Mouse (Mus musculus) limb, embryonic 13.5 days (tissue): Measurements from ENCODE around the gene Rbm20. TPM values are rescaled to one million over a fixed set of nuclear protein-coding genes. Genes with fewer than 3 reads are reported as not detected.
"Not testable (repeated sequence)": the region's sequence is repeated elsewhere in the genome, so short reads cannot be mapped to it uniquely, and the experiment has no call there.

Source experiments
- ATAC-seq: fragments of 200-750 bp; cut with Nextera tagmentation; 2 replicates; pipeline ENCODE4 v1.8.0; 2017; ENCODE audit warnings: low read depth, moderate number of reproducible peaks, moderate TSS enrichment; ENCODE audit not compliant: low FRiP score
- H3K27ac ChIP-seq: fragments of 300-500 bp; sonication (generic); 2 replicates; pipeline ENCODE4 v1.5.1; 2015; ENCODE audit warnings: inconsistent platforms, mild to moderate bottlenecking, moderate library complexity
- H3K27me3 ChIP-seq: fragments of 300-500 bp; sonication (generic); 2 replicates; pipeline ENCODE4 v1.6.1; 2015; ENCODE audit warnings: mild to moderate bottlenecking, inconsistent platforms
- H3K36me3 ChIP-seq: fragments of 300-500 bp; sonication (generic); 2 replicates; pipeline ENCODE4 v1.6.1; 2015; ENCODE audit warnings: inconsistent platforms, mild to moderate bottlenecking, moderate library complexity
- H3K4me1 ChIP-seq: fragments of 300-500 bp; sonication (generic); 2 replicates; pipeline ENCODE4 v1.6.1; 2015; ENCODE audit warnings: inconsistent platforms
- H3K4me2 ChIP-seq: fragments of 300-500 bp; sonication (generic); replicated peaks from 2 replicates; pipeline ENCODE4 v1.6.1; 2015; ENCODE audit warnings: inconsistent platforms, mild to moderate bottlenecking, moderate library complexity
- H3K4me3 ChIP-seq: fragments of 300-500 bp; sonication (generic); 2 replicates; pipeline ENCODE4 v1.5.1; 2015; ENCODE audit warnings: moderate library complexity, mild to moderate bottlenecking, inconsistent platforms
- H3K9ac ChIP-seq: fragments of 300-500 bp; sonication (generic); 2 replicates; pipeline ENCODE4 v1.6.1; 2015; ENCODE audit warnings: mild to moderate bottlenecking, inconsistent platforms
- H3K9me3 ChIP-seq: fragments of 300-500 bp; sonication (generic); 2 replicates; pipeline ENCODE4 v1.6.1; 2016; ENCODE audit warnings: inconsistent platforms
- WGBS: fragments of 180-500 bp; shearing (Covaris S2); methylation state at CpG from one replicate; pipeline ENCODE4 v1.1.7; 2015; 5-methylcytosine and 5-hydroxymethylcytosine counted together
- polyA plus RNA-seq: library from polyadenylated mRNA; unstranded; fragments of >200 nt; fragmentation: Nextera tagmentation; extraction: Ambion mirVana; gene quantifications from 2 replicates; pipeline ENCODE4 v1.2.1, GENCODE M21; 2015

The Rbm20 gene
- polyA plus RNA-seq, 1 experiment from 2014 or later: 5.1 TPM

GRCm38 (mm10) chr19:53899941-53900610 lies 223.0 kb downstream of the Rbm20 start:
- 79% methylated on average over 14 of the region's 14 CpGs for WGBS
- H3K9me3 ChIP-seq: no peaks in the 10 kb centered on the region
- 0 out of 2 replicates have a peak overlapping the region, but pooled peaks have one; percentile 4 for H3K9ac ChIP-seq
- H3K27me3 ChIP-seq: no peaks in the 10 kb centered on the region
- peaks cover 60% of the 10 kb centered on the region for H3K4me1 ChIP-seq
- no peak overlapping the region for H3K27ac ChIP-seq
- ATAC-seq: no peak
- no peak overlapping the region for H3K4me2 ChIP-seq
- no peak overlapping the region for H3K4me3 ChIP-seq
- H3K36me3 ChIP-seq: no peaks in the 10 kb centered on the region

GRCm38 (mm10) chr19:53901931-53902738 lies 225.0 kb downstream of the Rbm20 start:
- H3K4me3 ChIP-seq: peak overlapping the region; percentile 97
- H3K27ac ChIP-seq: peak overlapping the region; percentile 85
- H3K9me3 ChIP-seq: no peaks in the 10 kb centered on the region
- peaks cover 62% of the 10 kb centered on the region for H3K4me1 ChIP-seq
- H3K9ac ChIP-seq: peak overlapping the region; percentile 70
- no peak for ATAC-seq
- H3K27me3 ChIP-seq: no peaks in the 10 kb centered on the region
- H3K4me2 ChIP-seq: peak overlapping the region; percentile 73
- no peaks in the 10 kb centered on the region for H3K36me3 ChIP-seq
- WGBS: 58% methylated on average over 15 of the region's 15 CpGs

- under 1% methylated on average over 61 of the region's 61 CpGs for WGBS
- peak; percentile 98 for ATAC-seq
These were observed 225.8 kb downstream of the Rbm20 start for GRCm38 (mm10) chr19:53902739-53903487.

GRCm38 (mm10) chr19:53903507-53904321 lies 226.6 kb downstream of the Rbm20 start:
- Histone ChIP-seq H3K4me3 (peak overlapping the region; percentile 97), H3K4me1 (peaks cover 53% of the 10 kb centered on the region), H3K36me3 (peaks cover 6% of the 10 kb centered on the region), H3K27me3 (no peaks in the 10 kb centered on the region), H3K27ac (peak overlapping the region; percentile 90), H3K9ac (peak overlapping the region; percentile 95), H3K4me2 (peak overlapping the region; percentile 73), H3K9me3 (no peaks in the 10 kb centered on the region)
- under 1% methylated on average over 66 of the region's 83 CpGs for WGBS
- ATAC-seq: peak; percentile 65

More at GRCm38 (mm10) chr19:53902739-53903487, 225.8 kb downstream of the Rbm20 start:
- Histone ChIP-seq H3K4me1 (peaks cover 60% of the 10 kb centered on the region), H3K27ac (peak overlapping the region; percentile 90), H3K4me3 (peak overlapping the region; percentile 97), H3K36me3 (no peaks in the 10 kb centered on the region), H3K27me3 (no peaks in the 10 kb centered on the region), H3K9me3 (no peaks in the 10 kb centered on the region), H3K9ac (peak overlapping the region; percentile 95), H3K4me2 (peak overlapping the region; percentile 73)

- H3K27ac ChIP-seq: no peak overlapping the region
- H3K4me1 ChIP-seq: peaks cover 48% of the 10 kb centered on the region
- peaks cover 16% of the 10 kb centered on the region for H3K36me3 ChIP-seq
- 70% methylated on average over 7 of the region's 7 CpGs for WGBS
- no peaks in the 10 kb centered on the region for H3K27me3 ChIP-seq
- H3K4me2 ChIP-seq: peak overlapping the region; percentile 73
- H3K9ac ChIP-seq: peak overlapping the region; percentile 15; the same call in 1 of the 2 replicates
- H3K4me3 ChIP-seq: peak overlapping the region; percentile 97
- ATAC-seq: no peak
- H3K9me3 ChIP-seq: no peaks in the 10 kb centered on the region
These were observed 227.9 kb downstream of the Rbm20 start for GRCm38 (mm10) chr19:53904833-53905480.

GRCm38 (mm10) chr19:53906033-53906702 lies 229.1 kb downstream of the Rbm20 start:
- H3K4me2 ChIP-seq: peak overlapping the region; percentile 73
- 0 out of 2 replicates have a peak overlapping the region, but pooled peaks have one; percentile 10 for H3K27ac ChIP-seq
- ATAC-seq: no peak
- H3K9ac ChIP-seq: no peak overlapping the region
- H3K27me3 ChIP-seq: no peaks in the 10 kb centered on the region
- peaks cover 35% of the 10 kb centered on the region for H3K4me1 ChIP-seq
- peaks cover 27% of the 10 kb centered on the region for H3K36me3 ChIP-seq
- H3K9me3 ChIP-seq: no peaks in the 10 kb centered on the region
- 19% methylated on average over 6 of the region's 6 CpGs for WGBS
- peak overlapping the region; percentile 23; the same call in 1 of the 2 replicates for H3K4me3 ChIP-seq

GRCm38 (mm10) chr19:53906703-53907070 lies 229.6 kb downstream of the Rbm20 start:
- not testable (repeated sequence) for ATAC-seq, H3K4me2 ChIP-seq, H3K9me3 ChIP-seq, H3K27ac ChIP-seq, H3K4me3 ChIP-seq, H3K9ac ChIP-seq, H3K27me3 ChIP-seq
- Histone ChIP-seq H3K36me3 (peaks cover 30% of the 10 kb centered on the region), H3K4me1 (peaks cover 30% of the 10 kb centered on the region)

- no peak for ATAC-seq
- WGBS: 85% methylated on average over 4 of the region's 4 CpGs
- H3K9ac ChIP-seq: no peak overlapping the region
- H3K27me3 ChIP-seq: no peaks in the 10 kb centered on the region
- H3K27ac ChIP-seq: no peak overlapping the region
- peaks cover 89% of the 10 kb centered on the region for H3K36me3 ChIP-seq
- no peaks in the 10 kb centered on the region for H3K4me1 ChIP-seq
- no peak overlapping the region for H3K4me3 ChIP-seq
- H3K9me3 ChIP-seq: no peaks in the 10 kb centered on the region
- no peak overlapping the region for H3K4me2 ChIP-seq
These were observed 237.8 kb downstream of the Rbm20 start for GRCm38 (mm10) chr19:53914950-53915349.
